Mouse (Mus musculus): ENCODE measurements around the gene Gm7534.

The Gm7534 gene

GRCm38 (mm10) chr4:134202904-134203303 lies at the start of gene Gm7534:
Gene Gm7534 (minus strand): TSS chr4:134203004.
- no peak within 1 kb of the TSS for H3K4me3 ChIP-seq (replicated peaks; ENCODE audit: low read length)
- H3K9me3 ChIP-seq (ENCODE audit: low read length), result no peaks in the 10 kb centered on the region
- H3K27me3 ChIP-seq (ENCODE audit: insufficient read depth, low read length), result no peaks in the 10 kb centered on the region
- peaks cover 33% of the 10 kb centered on the region for H3K4me1 ChIP-seq (replicated peaks; ENCODE audit: low read depth, low read length)
- no peaks in the 10 kb centered on the region for H3K36me3 ChIP-seq (ENCODE audit: insufficient read depth, low read length)
- no peak for TF ChIP-seq NANOG (IDR thresholded peaks at IDR 0.05; ENCODE audit: borderline replicate concordance, low read length)
- no peak for TF ChIP-seq POU5F1 (IDR thresholded peaks at IDR 0.05; ENCODE audit: borderline replicate concordance, low read length)
- TF ChIP-seq CTCF (conservative IDR thresholded peaks at IDR 0.05; ENCODE audit: low read length), result no peak

- Histone ChIP-seq H3K9me3 (ENCODE audit: low read length) (no peaks in the 10 kb centered on the region), H3K36me3 (ENCODE audit: insufficient read depth, low read length) (no peaks in the 10 kb centered on the region), H3K4me3 (replicated peaks; ENCODE audit: low read length) (peak overlapping the region; percentile 78), H3K4me1 (replicated peaks; ENCODE audit: low read depth, low read length) (peaks cover 89% of the 10 kb centered on the region), H3K27me3 (ENCODE audit: insufficient read depth, low read length) (peaks cover 71% of the 10 kb centered on the region)
- TF ChIP-seq NANOG (IDR thresholded peaks at IDR 0.05; ENCODE audit: borderline replicate concordance, low read length) (no peak), CTCF (conservative IDR thresholded peaks at IDR 0.05; ENCODE audit: low read length) (no peak), POU5F1 (IDR thresholded peaks at IDR 0.05; ENCODE audit: borderline replicate concordance, low read length) (no peak)
Measured at GRCm38 (mm10) chr4:134252131-134252910, 49.5 kb upstream of the Gm7534 start.

GRCm38 (mm10) chr4:134251241-134252130 lies 48.7 kb upstream of the Gm7534 start:
- H3K4me1 ChIP-seq (replicated peaks; ENCODE audit: low read depth, low read length), result peaks cover 89% of the 10 kb centered on the region
- peak overlapping the region; percentile 78 for H3K4me3 ChIP-seq (replicated peaks; ENCODE audit: low read length)
- TF ChIP-seq CTCF (conservative IDR thresholded peaks at IDR 0.05; ENCODE audit: low read length), result no peak
- TF ChIP-seq POU5F1 (IDR thresholded peaks at IDR 0.05; ENCODE audit: borderline replicate concordance, low read length), result no peak
- no peak for TF ChIP-seq NANOG (IDR thresholded peaks at IDR 0.05; ENCODE audit: borderline replicate concordance, low read length)
- no peaks in the 10 kb centered on the region for H3K36me3 ChIP-seq (ENCODE audit: insufficient read depth, low read length)
- peaks cover 80% of the 10 kb centered on the region for H3K27me3 ChIP-seq (ENCODE audit: insufficient read depth, low read length)
- H3K9me3 ChIP-seq (ENCODE audit: low read length), result no peaks in the 10 kb centered on the region

- no peaks in the 10 kb centered on the region for H3K9me3 ChIP-seq (ENCODE audit: low read length)
Measured at GRCm38 (mm10) chr4:134250930-134251240, 48.1 kb upstream of the Gm7534 start.

GRCm38 (mm10) chr4:134250116-134250929 lies 47.5 kb upstream of the Gm7534 start:
- Histone ChIP-seq H3K9me3 (ENCODE audit: low read length) (no peaks in the 10 kb centered on the region), H3K36me3 (ENCODE audit: insufficient read depth, low read length) (no peaks in the 10 kb centered on the region), H3K4me1 (replicated peaks; ENCODE audit: low read depth, low read length) (peaks cover 87% of the 10 kb centered on the region), H3K27me3 (ENCODE audit: insufficient read depth, low read length) (peaks cover 83% of the 10 kb centered on the region), H3K4me3 (replicated peaks; ENCODE audit: low read length) (peak overlapping the region; percentile 78)
- no peak for TF ChIP-seq NANOG (IDR thresholded peaks at IDR 0.05; ENCODE audit: borderline replicate concordance, low read length)
- no peak for TF ChIP-seq CTCF (conservative IDR thresholded peaks at IDR 0.05; ENCODE audit: low read length)
- TF ChIP-seq POU5F1 (IDR thresholded peaks at IDR 0.05; ENCODE audit: borderline replicate concordance, low read length), result no peak

More at GRCm38 (mm10) chr4:134250930-134251240, 48.1 kb upstream of the Gm7534 start:
- Histone ChIP-seq H3K27me3 (ENCODE audit: insufficient read depth, low read length) (peaks cover 83% of the 10 kb centered on the region), H3K4me1 (replicated peaks; ENCODE audit: low read depth, low read length) (peaks cover 89% of the 10 kb centered on the region), H3K4me3 (replicated peaks; ENCODE audit: low read length) (peak overlapping the region; percentile 78), H3K36me3 (ENCODE audit: insufficient read depth, low read length) (no peaks in the 10 kb centered on the region)
- TF ChIP-seq CTCF (conservative IDR thresholded peaks at IDR 0.05; ENCODE audit: low read length) (no peak), POU5F1 (IDR thresholded peaks at IDR 0.05; ENCODE audit: borderline replicate concordance, low read length) (no peak), NANOG (IDR thresholded peaks at IDR 0.05; ENCODE audit: borderline replicate concordance, low read length) (no peak)

- H3K9me3 ChIP-seq (ENCODE audit: low read length), result no peaks in the 10 kb centered on the region
- H3K4me3 ChIP-seq (replicated peaks; ENCODE audit: low read length), result peak overlapping the region; percentile 78
- TF ChIP-seq CTCF (conservative IDR thresholded peaks at IDR 0.05; ENCODE audit: low read length), result no peak; the same call in 1 of the 2 replicates
- no peak for TF ChIP-seq POU5F1 (IDR thresholded peaks at IDR 0.05; ENCODE audit: borderline replicate concordance, low read length)
- no peak for TF ChIP-seq NANOG (IDR thresholded peaks at IDR 0.05; ENCODE audit: borderline replicate concordance, low read length)
- peaks cover under 1% of the 10 kb centered on the region; the same call in 1 of the 2 replicates for H3K36me3 ChIP-seq (ENCODE audit: insufficient read depth, low read length)
- H3K4me1 ChIP-seq (replicated peaks; ENCODE audit: low read depth, low read length), result peaks cover 82% of the 10 kb centered on the region
- peaks cover 78% of the 10 kb centered on the region for H3K27me3 ChIP-seq (ENCODE audit: insufficient read depth, low read length)
Measured at GRCm38 (mm10) chr4:134249651-134250050, 46.8 kb upstream of the Gm7534 start.

GRCm38 (mm10) chr4:134246719-134247258 lies 44.0 kb upstream of the Gm7534 start, which contains the start of gene Gm30191:
Gene Gm30191 (plus strand): TSS chr4:134246935.
- peaks cover 72% of the 10 kb centered on the region for H3K4me1 ChIP-seq (replicated peaks; ENCODE audit: low read depth, low read length)
- peak within 1 kb of the TSS; percentile 90 for H3K4me3 ChIP-seq (replicated peaks; ENCODE audit: low read length)
- H3K36me3 ChIP-seq (ENCODE audit: insufficient read depth, low read length), result peaks cover 23% of the 10 kb centered on the region
- peaks cover 56% of the 10 kb centered on the region for H3K27me3 ChIP-seq (ENCODE audit: insufficient read depth, low read length)
- TF ChIP-seq POU5F1 (IDR thresholded peaks at IDR 0.05; ENCODE audit: borderline replicate concordance, low read length) (no peak), NANOG (IDR thresholded peaks at IDR 0.05; ENCODE audit: borderline replicate concordance, low read length) (no peak), CTCF (conservative IDR thresholded peaks at IDR 0.05; ENCODE audit: low read length) (no peak)
- H3K9me3 ChIP-seq (ENCODE audit: low read length), result no peaks in the 10 kb centered on the region

Measured in E14TG2a.4 (cell line).